ENCODE assay signal across 10 mouse cellular contexts in genomic region chr14:120347410-120348315, GRCm38 (mm10).
DNase-seq lines count a peak whose midpoint lies in the region; ATAC-seq and TF ChIP-seq lines count a peak whose summit lies in the region.
"Had no signal": no experiment of that assay in that cellular context is flagged by ENCODE, and none has a peak within 500 bp of the region (broad histone marks: within the 10 kb centered on the region; RNA-seq: fewer than 3 reads in every experiment).

No protein-coding gene starts in this region.

- ATAC-seq in kidney, embryonic 16.5 days (ENCODE audit: low FRiP score, low TSS enrichment), result peak; percentile 59; the same call in 1 of the 2 replicates
- no peak for ATAC-seq in kidney, embryonic 14.5 days (ENCODE audit: low FRiP score, low TSS enrichment)
- peak; percentile 74 for ATAC-seq in megakaryocyte, adult 5-6 weeks (ENCODE audit: poor library complexity, severe bottlenecking)
- ATAC-seq in erythroid progenitor cell, adult 5-6 weeks (replicated peaks; ENCODE audit: low FRiP score, poor library complexity, severe bottlenecking), result no peak

- no peak overlapping the region for H3K9ac ChIP-seq in kidney, embryonic 16.5 days (replicated peaks; ENCODE audit: low read length)
- H3K9ac ChIP-seq in kidney, embryonic 14.5 days (ENCODE audit: low read depth, low read length), result no peak overlapping the region
- H3K9ac ChIP-seq: limb, embryonic 15.5 days; neural tube, embryonic 13.5 days had no signal

- H3K4me3 ChIP-seq in kidney, embryonic 16.5 days (ENCODE audit: low read length), result no peak overlapping the region
- no peak overlapping the region for H3K4me3 ChIP-seq in kidney, embryonic 14.5 days (ENCODE audit: low read length)
- no peak overlapping the region for H3K4me3 ChIP-seq in E14TG2a.4 (replicated peaks; ENCODE audit: low read length)
- no peak overlapping the region for H3K4me3 ChIP-seq in brown adipose tissue, adult 24 weeks (ENCODE audit: insufficient read depth, low read depth, low read length)
- H3K4me3 ChIP-seq: limb, embryonic 15.5 days; neural tube, embryonic 13.5 days had no signal

- no peaks in the 10 kb centered on the region for H3K27me3 ChIP-seq in kidney, embryonic 16.5 days (ENCODE audit: insufficient read depth, low read length)
- H3K27me3 ChIP-seq in kidney, embryonic 14.5 days (ENCODE audit: control insufficient read depth, insufficient read depth, low read length), result no peaks in the 10 kb centered on the region
- no peaks in the 10 kb centered on the region for H3K27me3 ChIP-seq in E14TG2a.4 (ENCODE audit: insufficient read depth, low read length)
- H3K27me3 ChIP-seq: limb, embryonic 15.5 days; neural tube, embryonic 13.5 days had no signal

- peak; percentile 13; the same call in 1 of the 2 replicates for TF ChIP-seq CTCF in E14TG2a.4 (conservative IDR thresholded peaks at IDR 0.05; ENCODE audit: low read length)

- DNase-seq in yolk sac, embryonic 10.5 days (ENCODE audit: low spot score), result no peak
- DNase-seq: kidney, adult 8-10 months had no signal

- H3K27ac ChIP-seq in kidney, embryonic 16.5 days (ENCODE audit: low read length), result no peak overlapping the region
- no peak overlapping the region for H3K27ac ChIP-seq in kidney, embryonic 14.5 days (ENCODE audit: low read depth, low read length)
- H3K27ac ChIP-seq in brown adipose tissue, adult 24 weeks (replicated peaks; ENCODE audit: low read depth, low read length), result peak overlapping the region; percentile 28
- H3K27ac ChIP-seq: limb, embryonic 15.5 days; neural tube, embryonic 13.5 days had no signal

- peaks cover 8% of the 10 kb centered on the region for H3K4me1 ChIP-seq in kidney, embryonic 16.5 days (ENCODE audit: insufficient read depth, low read length)
- H3K4me1 ChIP-seq in kidney, embryonic 14.5 days (ENCODE audit: control insufficient read depth, insufficient read depth, low read length), result peaks cover 10% of the 10 kb centered on the region
- H3K4me1 ChIP-seq in E14TG2a.4 (replicated peaks; ENCODE audit: low read depth, low read length), result no peaks in the 10 kb centered on the region
- peaks cover 27% of the 10 kb centered on the region for H3K4me1 ChIP-seq in brown adipose tissue, adult 24 weeks (ENCODE audit: control insufficient read depth, insufficient read depth, insufficient read length, low read length)

- H3K4me2 ChIP-seq in kidney, embryonic 16.5 days (replicated peaks; ENCODE audit: low read depth, low read length), result no peak overlapping the region
- H3K4me2 ChIP-seq in kidney, embryonic 14.5 days (replicated peaks; ENCODE audit: low read depth, low read length), result no peak overlapping the region
- H3K4me2 ChIP-seq: limb, embryonic 15.5 days; neural tube, embryonic 13.5 days had no signal

- peaks cover 11% of the 10 kb centered on the region for H3K9me3 ChIP-seq in kidney, embryonic 16.5 days (ENCODE audit: low read length)
- peaks cover 13% of the 10 kb centered on the region for H3K9me3 ChIP-seq in kidney, embryonic 14.5 days (ENCODE audit: control insufficient read depth, low read length)
- peaks cover 25% of the 10 kb centered on the region for H3K9me3 ChIP-seq in E14TG2a.4 (ENCODE audit: low read length)
- H3K9me3 ChIP-seq: limb, embryonic 15.5 days had no signal

- H3K36me3 ChIP-seq in kidney, embryonic 16.5 days (ENCODE audit: insufficient read depth, low read length), result peaks cover 16% of the 10 kb centered on the region
- H3K36me3 ChIP-seq in kidney, embryonic 14.5 days (ENCODE audit: control insufficient read depth, insufficient read depth, low read length), result peaks cover 4% of the 10 kb centered on the region; the same call in 1 of the 2 replicates
- no peaks in the 10 kb centered on the region for H3K36me3 ChIP-seq in E14TG2a.4 (ENCODE audit: insufficient read depth, low read length)

- 58% methylated on average over 11 of the region's 11 CpGs for WGBS in kidney, embryonic 16.5 days
- 49% methylated on average over 11 of the region's 11 CpGs for WGBS in kidney, embryonic 14.5 days

Comparison
In these comparisons a context has a peak if more than half of its experiments do, and no peak if none do; other contexts are left out.
1. ATAC-seq: peak in kidney, embryonic 16.5 days (single experiment) and megakaryocyte, adult 5-6 weeks (single experiment); none in kidney, embryonic 14.5 days (single experiment) and erythroid progenitor cell, adult 5-6 weeks (single experiment).